Mouse (Mus musculus) spleen, adult 12 weeks (tissue): ENCODE data around the gene Paics.
A peak's percentile ranks its signal among the peaks of the same experiment; 100 is the strongest.

ENCODE experiments used
- DNase-seq: peaks from one replicate; pipeline ENCODE4 v3.0.0; 2022; ENCODE audit warnings: low spot score

Paics gene

DNA sequence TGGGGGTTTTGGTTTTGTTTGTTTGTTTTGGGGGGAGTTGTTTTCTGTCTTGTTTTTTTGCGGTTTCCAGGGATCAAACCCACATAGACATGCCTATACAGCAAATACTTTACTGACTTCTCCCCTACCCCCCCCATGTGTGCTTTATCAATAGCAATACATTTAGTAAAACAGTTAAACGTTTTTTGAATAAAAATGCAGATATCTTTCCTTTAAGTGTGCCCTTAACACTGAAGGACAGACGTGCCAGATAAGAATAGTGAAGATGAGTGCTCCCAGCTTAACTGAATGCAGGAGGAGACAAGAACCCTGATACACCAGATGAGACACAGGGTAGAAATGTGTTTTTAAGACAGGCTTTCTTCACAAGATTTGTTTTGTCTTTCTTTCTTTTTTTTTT is 60.0 kb downstream of the Paics start:
- DNase-seq, result no peak

DNA sequence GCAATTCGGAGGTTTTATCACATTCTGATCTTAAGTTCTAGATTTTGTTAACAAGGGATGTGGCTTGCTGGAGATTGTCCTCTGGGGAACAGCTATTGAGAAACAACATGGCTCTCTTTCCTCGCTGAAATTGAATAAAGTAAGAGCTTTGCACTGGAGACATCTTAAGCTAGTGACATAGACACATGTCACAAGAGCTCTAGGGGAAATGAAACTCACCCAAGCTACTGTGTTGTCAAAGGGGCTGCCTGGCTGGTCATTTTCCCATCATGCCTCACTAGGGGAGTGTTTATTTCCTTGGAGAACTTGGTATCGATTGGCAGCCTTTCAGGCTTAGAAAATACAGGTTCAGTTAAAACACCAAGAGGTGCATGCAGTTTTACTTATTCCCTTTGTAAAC is 62.1 kb downstream of the Paics start:
- no peak for DNase-seq

DNA sequence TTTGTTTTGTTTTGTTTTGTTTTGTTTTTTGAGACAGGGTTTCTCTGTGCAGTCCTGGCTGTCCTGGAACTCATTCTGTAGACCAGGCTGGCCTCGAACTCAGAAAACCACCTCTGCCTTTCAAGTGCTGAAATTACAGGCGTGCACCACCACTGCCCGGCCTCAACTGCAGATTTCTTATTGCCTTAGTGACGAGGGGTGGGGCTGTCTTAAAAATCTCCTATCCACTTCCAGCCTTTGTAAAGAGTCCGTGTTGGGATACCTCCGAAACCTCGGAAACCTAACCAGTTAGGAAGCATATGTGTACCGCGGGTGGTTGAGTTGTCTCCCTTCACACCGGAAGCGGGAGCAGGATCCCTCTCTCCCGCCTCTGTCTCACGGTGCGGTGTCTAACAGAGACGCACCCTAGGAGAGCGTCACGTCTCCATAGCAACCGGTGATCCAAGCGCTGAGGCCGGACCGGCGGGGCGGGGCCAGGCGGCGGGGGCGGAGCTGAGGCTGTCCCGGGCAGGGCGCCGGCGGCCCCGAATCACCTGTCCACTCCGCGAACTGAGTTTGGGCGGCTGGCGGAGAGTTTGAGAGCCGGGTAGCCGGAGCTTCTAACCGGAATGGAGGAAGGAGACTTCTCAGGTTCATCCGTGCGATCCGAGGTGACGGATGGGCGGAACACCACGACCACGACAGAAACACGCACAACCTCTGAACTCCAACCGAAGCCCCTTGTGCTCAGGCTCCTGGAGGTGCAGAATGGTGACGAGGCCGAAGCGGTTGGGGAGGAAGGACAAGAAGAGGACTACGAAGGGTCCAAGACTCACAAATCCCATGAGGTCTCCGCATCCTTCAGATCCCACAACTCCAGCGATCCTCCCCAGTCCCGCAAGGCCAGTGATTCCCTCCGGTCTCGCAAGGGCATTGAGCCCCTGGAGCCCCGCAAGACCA is 64.7 kb downstream of the Paics start, which contains the start of gene Thegl:
Gene Thegl (plus strand): TSS at position 480 of the 939 bp plus-strand sequence.
- peak; percentile 79 for DNase-seq
